Mouse (Mus musculus) lung, postnatal 25 days (tissue): ENCODE data around the gene Lhfpl2.

ENCODE experiments used
- DNase-seq: peaks from one replicate; pipeline ENCODE4 v3.0.0; 2022; ENCODE audit warnings: low spot score

Gene Lhfpl2

DNA sequence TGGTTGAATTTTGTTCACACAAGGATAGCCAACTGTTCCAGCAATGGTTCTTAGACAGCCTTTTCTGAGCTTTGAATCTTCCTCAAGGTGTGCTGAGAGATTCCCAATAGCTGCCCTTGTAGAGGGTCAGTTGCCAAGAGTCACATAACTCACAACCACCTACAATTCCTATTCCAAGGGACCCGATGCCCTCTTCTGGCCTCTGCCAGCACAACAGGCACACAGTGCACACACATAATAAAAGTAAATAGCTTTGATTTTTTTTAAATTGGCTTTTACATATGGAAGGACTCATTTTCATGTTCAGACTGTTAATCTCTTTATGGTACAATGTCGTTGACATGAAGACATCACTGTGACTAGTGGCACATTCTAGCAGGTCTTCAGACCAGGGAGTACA, 155.1 kb downstream of the Lhfpl2 start:
- DNase-seq, result no peak

DNA sequence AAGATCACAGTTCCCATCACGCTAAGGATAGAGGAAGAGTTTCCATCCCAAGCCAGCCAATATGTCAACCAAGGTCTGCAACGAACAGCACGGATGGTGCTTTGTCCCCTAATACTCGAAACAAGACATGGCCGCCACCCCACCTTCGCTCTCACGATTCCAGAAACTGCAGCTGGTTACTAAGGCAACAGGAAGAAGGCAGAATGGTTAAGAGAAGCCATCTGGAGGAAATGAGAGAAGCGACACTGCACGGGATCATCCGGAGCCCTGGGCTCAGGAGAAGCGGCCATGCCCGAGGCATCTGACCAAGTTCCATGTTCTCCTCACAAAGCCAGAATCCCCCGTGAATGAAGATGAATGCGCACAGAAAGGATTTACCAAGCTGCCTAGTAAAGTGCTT, 166.0 kb downstream of the Lhfpl2 start:
- no peak for DNase-seq

DNA sequence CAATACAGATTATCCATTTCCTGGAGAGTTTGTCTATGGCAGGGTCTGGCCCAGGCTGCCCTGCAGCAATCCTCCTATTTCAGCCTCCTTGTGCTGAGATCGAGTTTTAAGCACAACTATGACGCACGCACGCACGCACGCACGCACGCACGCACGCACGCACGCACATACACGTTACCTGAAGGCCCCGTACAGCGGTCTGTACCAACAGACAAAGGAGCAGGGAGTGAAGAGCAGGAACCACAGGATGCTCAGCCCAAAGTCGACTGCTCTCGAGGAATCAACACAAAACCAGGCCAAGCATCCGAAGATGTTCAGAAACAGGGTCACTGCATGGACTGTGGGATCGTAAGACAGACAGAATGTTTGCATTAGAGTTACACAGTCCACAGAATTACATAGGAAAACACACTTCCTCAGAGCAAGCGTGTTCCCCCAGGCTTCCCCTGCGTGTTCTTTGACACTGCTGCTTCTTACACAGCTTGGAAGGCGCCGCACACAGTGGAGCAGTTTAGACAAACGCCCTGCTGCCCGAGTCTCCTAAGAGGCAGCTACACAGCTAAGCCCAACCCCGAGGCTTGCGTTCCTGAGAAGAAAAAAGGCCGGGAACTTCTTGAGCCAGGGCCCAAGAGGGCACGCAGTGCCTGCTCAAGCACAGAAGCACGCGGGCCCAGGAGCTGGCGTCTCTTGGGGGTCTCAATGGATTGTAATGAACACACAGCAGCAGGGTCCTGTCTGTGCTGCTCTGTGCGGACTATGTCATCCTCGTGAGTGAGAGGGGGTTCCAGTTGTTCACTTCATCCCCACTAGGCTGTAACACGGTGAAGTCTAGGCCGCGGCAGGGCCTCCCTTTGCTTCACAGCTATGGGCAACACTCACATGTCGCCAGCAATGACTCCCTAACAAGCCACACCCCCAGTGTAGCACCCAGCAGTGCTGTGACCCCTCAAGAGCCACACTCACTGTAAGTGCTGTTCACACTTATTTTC, 167.4 kb downstream of the Lhfpl2 start:
- DNase-seq, result no peak

DNA sequence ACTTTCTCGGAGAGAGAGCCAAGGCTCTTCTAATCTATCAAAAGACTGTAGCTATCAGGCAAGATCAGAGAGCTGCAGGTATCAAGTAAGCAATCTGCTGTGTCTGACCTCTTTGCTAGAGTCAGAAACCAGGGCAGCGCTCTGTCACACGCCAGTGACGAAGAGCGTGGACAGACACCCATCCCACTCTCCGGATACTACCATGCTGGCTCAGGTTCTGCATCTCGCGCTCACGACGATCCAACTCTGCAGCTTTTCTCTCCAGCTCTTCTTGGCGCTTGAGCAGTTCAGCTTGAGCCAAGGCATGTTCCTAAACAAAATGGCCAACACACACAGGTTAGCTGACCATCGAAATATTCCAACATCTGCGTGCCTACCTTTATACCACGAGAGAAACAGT, 174.3 kb downstream of the Lhfpl2 start:
- DNase-seq, result no peak

DNA sequence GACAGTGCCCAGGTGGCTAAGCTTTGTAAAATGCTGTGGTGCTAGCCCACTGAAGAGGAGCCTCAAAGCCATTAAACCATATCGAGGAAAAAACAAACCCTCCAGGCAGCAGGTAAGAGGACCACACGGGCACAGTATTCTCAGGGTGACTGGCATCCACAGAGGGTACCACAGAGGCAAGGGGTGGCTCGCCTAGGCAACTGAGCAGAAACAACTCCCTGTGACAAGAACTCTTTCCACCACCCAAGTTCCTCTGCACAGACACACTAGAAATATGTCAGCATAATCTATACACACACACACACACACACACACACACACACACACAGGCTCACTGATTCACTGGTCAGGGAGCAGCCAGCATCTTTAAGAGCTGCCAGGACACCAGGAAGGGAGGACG, 181.9 kb downstream of the Lhfpl2 start:
- no peak for DNase-seq

DNA sequence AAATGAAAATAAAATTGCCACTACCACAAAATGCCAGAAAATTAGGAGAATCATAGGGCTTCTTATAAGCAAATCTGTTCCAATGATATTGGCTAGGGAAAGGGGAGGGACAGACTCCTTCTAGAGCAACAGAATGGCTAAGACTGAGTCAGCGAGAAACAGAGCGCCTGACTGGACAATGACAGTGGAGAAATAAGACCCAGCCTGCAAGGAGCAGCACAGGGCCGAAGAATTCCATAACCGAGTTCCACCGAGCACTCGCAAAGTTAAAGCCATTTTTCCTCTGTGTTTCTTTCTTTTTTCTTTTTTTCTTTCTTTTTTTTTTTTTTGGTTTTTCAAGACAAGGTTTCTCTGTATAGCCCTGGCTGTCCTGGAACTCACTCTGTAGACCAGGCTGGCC, 182.5 kb downstream of the Lhfpl2 start:
- DNase-seq, result no peak

DNA sequence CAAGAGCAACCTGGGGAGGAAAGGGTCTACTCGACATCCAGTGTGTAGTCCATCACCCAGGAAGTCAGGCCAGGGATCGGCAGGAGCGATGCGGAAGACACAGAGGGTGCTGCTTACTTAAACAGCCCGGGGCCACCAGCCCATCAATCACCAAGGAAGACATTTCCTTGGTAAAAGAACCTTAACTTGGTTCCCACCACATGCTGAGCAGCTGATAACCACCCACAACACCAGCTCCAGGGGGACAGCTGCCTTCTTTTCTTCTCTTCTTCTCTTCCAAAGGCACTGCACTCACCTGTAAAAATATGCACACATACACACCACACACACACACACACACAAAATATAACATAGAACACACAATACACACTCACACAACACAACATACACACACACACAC, 183.3 kb downstream of the Lhfpl2 start:
- no peak for DNase-seq

DNA sequence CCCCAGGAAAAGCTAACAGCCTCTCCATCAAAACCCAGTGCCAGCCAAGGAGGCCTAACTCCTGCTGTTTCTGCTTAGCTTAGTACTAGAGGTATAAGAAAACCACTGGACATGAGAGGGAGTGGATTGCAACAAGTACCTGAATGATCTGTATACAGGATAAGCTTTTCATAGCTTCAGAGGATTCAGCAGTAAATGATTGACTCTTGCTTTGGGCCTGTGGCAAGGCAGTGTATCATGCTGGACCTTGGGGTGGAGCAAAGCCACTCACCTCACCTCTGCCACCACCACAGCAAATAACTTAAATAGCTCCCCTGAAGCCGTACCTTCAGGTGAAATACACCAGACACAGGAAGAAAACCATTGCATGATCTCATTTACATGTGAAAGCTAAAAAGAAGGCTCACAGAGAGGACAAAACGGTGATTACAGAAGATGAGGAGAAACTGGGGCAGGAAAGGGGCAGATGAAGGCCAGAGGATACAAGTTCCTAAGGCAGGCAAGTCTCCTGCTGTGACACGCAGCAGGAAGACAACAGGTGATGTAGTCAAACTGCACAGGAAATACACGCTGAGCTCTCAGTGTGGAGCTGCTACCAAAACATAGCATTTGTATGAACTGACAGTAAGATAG, 184.4 kb downstream of the Lhfpl2 start:
- no peak for DNase-seq

DNA sequence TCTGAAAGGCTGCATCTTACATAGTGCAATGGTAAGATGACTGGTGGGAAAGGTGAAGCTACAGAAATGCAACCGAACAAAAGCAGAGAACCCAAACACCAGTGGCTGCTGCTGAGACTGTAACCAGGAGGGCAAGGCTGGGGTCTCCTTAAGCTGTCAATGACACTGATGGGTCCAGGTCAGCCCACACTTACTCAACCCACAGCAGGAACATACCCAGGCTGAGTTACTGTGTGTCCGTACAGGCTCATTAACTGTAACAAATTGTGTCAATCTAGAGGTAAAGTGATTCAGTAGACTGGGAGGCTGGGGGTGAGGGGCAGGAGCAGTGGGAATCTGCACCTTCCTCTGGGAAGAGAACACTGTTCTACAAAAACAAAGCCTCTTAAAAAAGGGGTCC, 185.3 kb downstream of the Lhfpl2 start:
- DNase-seq, result no peak
